Mouse (Mus musculus) gastrocnemius, postnatal 36 days (tissue): ENCODE measurements around the gene Mucl3. TPM values are rescaled to one million over a fixed set of nuclear protein-coding genes. Genes with fewer than 3 reads are reported as not detected.

Experiments
- total RNA-seq, 2 experiments: library from RNA; stranded (reverse); gene quantifications; 2 replicates each; pipeline ENCODE4 v1.2.3; 2021

Gene Mucl3
- total RNA-seq, 2 experiments from 2014 or later = not detected

Other genes with a start within 250 kb of the Mucl3 start
- under 1 TPM; 0.17 to 0.26 TPM for gene H2-Q6, start 218.8 kb downstream of the Mucl3 start, total RNA-seq
- under 1 TPM; 0.33 to 0.62 TPM for gene H2-Q7, start 204.5 kb downstream of the Mucl3 start, total RNA-seq
- under 1 TPM; 0.10 to 0.13 TPM for gene H2-Q10, start 173.6 kb downstream of the Mucl3 start, total RNA-seq
- gene Pou5f1, start 137.7 kb downstream of the Mucl3 start, total RNA-seq = not detected
- 1 to 10 TPM; 1.5 to 2.0 TPM for gene Tcf19, start 126.9 kb downstream of the Mucl3 start, total RNA-seq
- gene Cchcr1, start 126.6 kb downstream of the Mucl3 start, total RNA-seq = 1 to 10 TPM; 1.4 to 2.8 TPM
- not detected for gene Psors1c2, start 110.5 kb downstream of the Mucl3 start, total RNA-seq
- not detected for gene Cdsn, start 91.6 kb downstream of the Mucl3 start, total RNA-seq
- not detected for gene 2300002M23Rik, start 76.2 kb downstream of the Mucl3 start, total RNA-seq
- gene Sfta2, start 42.1 kb downstream of the Mucl3 start, total RNA-seq = not detected
- not detected for gene Gm9573, start 17.1 kb downstream of the Mucl3 start, total RNA-seq
- 10 to 100 TPM; 12.5 to 12.9 TPM for gene Vars2, start 23.9 kb upstream of the Mucl3 start, total RNA-seq
- 10 to 100 TPM; 15.3 to 19.0 TPM for gene Gtf2h4, start 30.0 kb upstream of the Mucl3 start, total RNA-seq
- gene Ddr1, start 60.9 kb upstream of the Mucl3 start, total RNA-seq = 10 to 100 TPM; 12.7 to 15.0 TPM
- gene Ier3, start 178.0 kb upstream of the Mucl3 start, total RNA-seq = 1 to 10 TPM; 5.3 to 5.4 TPM
- 10 to 100 TPM; 44.0 to 44.1 TPM for gene Flot1, start 179.5 kb upstream of the Mucl3 start, total RNA-seq
- 10 to 100 TPM; 34.7 to 38.6 TPM for gene Tubb5, start 194.6 kb upstream of the Mucl3 start, total RNA-seq
- 1 to 10 TPM; 2.9 to 3.5 TPM for gene Mdc1, start 197.8 kb upstream of the Mucl3 start, total RNA-seq
- gene Nrm, start 217.6 kb upstream of the Mucl3 start, total RNA-seq = 1 to 10 TPM; 1.6 to 2.0 TPM
- gene Ppp1r18, start 221.9 kb upstream of the Mucl3 start, total RNA-seq = 1 to 10 TPM; 5.1 to 5.2 TPM
- gene Dhx16, start 236.1 kb upstream of the Mucl3 start, total RNA-seq = 10 to 100 TPM; 10.8 to 14.2 TPM